Mouse (Mus musculus): Measurements from ENCODE around the gene Gjd3. TPM values are rescaled to one million over a fixed set of nuclear protein-coding genes. Genes with fewer than 3 reads are reported as not detected.
A peak's percentile ranks its signal among the peaks of the same experiment; 100 is the strongest.

Gjd3 gene
- total RNA-seq, 1 experiment from 2014 or later, result not detected

- no peak for ATAC-seq (replicated peaks; ENCODE audit: low read depth, poor library complexity, severe bottlenecking)
Observed at GRCm38 (mm10) chr11:98964616-98965415, 18.0 kb downstream of the Gjd3 start.

- ATAC-seq (replicated peaks; ENCODE audit: low read depth, poor library complexity, severe bottlenecking), result no peak
Observed at GRCm38 (mm10) chr11:98964201-98964615, 18.6 kb downstream of the Gjd3 start.

- peak; percentile 47 for ATAC-seq (replicated peaks; ENCODE audit: low read depth, poor library complexity, severe bottlenecking)
Observed at GRCm38 (mm10) chr11:98963191-98964021, 19.4 kb downstream of the Gjd3 start.

- no peak for ATAC-seq (replicated peaks; ENCODE audit: low read depth, poor library complexity, severe bottlenecking)
Observed at GRCm38 (mm10) chr11:98962421-98963095, 20.3 kb downstream of the Gjd3 start.

GRCm38 (mm10) chr11:98961766-98962165 is 21.1 kb downstream of the Gjd3 start:
- no peak for ATAC-seq (replicated peaks; ENCODE audit: low read depth, poor library complexity, severe bottlenecking)

GRCm38 (mm10) chr11:98961051-98961592 is 21.7 kb downstream of the Gjd3 start:
- no peak for ATAC-seq (replicated peaks; ENCODE audit: low read depth, poor library complexity, severe bottlenecking)

GRCm38 (mm10) chr11:98960313-98960906 is 22.4 kb downstream of the Gjd3 start:
- ATAC-seq (replicated peaks; ENCODE audit: low read depth, poor library complexity, severe bottlenecking), result 0 out of 2 replicates have a peak, but pooled peaks have one; percentile 3

- peak; percentile 70 for ATAC-seq (replicated peaks; ENCODE audit: low read depth, poor library complexity, severe bottlenecking)
Observed at GRCm38 (mm10) chr11:98959437-98960312, 23.1 kb downstream of the Gjd3 start.

- no peak for ATAC-seq (replicated peaks; ENCODE audit: low read depth, poor library complexity, severe bottlenecking)
Observed at GRCm38 (mm10) chr11:98956340-98956739, 26.5 kb downstream of the Gjd3 start.

- ATAC-seq (replicated peaks; ENCODE audit: low read depth, poor library complexity, severe bottlenecking), result no peak
Observed at GRCm38 (mm10) chr11:98955707-98956235, 27.0 kb downstream of the Gjd3 start.

- no peak for ATAC-seq (replicated peaks; ENCODE audit: low read depth, poor library complexity, severe bottlenecking)
Observed at GRCm38 (mm10) chr11:98954801-98955706, 27.8 kb downstream of the Gjd3 start.

- ATAC-seq (replicated peaks; ENCODE audit: low read depth, poor library complexity, severe bottlenecking), result no peak; the same call in 1 of the 2 replicates
Observed at GRCm38 (mm10) chr11:98954373-98954772, 28.4 kb downstream of the Gjd3 start.

- ATAC-seq (replicated peaks; ENCODE audit: low read depth, poor library complexity, severe bottlenecking), result no peak
Observed at GRCm38 (mm10) chr11:98953835-98954320, 28.9 kb downstream of the Gjd3 start.

GRCm38 (mm10) chr11:98953361-98953760 is 29.5 kb downstream of the Gjd3 start:
- no peak for ATAC-seq (replicated peaks; ENCODE audit: low read depth, poor library complexity, severe bottlenecking)

- ATAC-seq (replicated peaks; ENCODE audit: low read depth, poor library complexity, severe bottlenecking), result peak; percentile 45
Observed at GRCm38 (mm10) chr11:98952736-98953135, 30.1 kb downstream of the Gjd3 start.

GRCm38 (mm10) chr11:98952111-98952510 is 30.7 kb downstream of the Gjd3 start:
- ATAC-seq (replicated peaks; ENCODE audit: low read depth, poor library complexity, severe bottlenecking), result no peak

All from common myeloid progenitor, adult 5-6 weeks (primary cell).